Mouse (Mus musculus): ENCODE results near the gene Tmem106a.

DNA sequence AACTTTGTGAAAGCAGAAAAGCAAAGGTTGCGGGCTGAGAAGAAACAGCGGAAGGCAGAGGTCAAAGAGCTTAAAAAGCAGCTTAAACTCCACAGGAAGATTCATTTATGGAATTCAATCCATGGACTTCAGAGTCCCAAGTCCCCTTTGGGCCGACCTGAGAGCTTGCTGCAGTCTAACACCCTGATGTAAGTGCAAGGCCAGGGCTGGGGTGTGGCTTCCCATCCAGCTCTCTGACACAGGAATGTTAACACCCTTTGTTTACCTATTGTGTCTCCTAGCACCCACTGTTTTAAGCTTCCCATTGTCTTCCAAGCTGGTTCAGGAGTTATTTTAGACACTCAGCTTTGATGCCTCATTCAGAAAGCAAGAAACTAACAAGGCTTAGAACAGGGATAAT is 13.6 kb upstream of the Tmem106a start:
- TF ChIP-seq POLR2A (IDR thresholded peaks at IDR 0.05; ENCODE audit: borderline replicate concordance, low read depth, low read length) (no peak), CTCF (IDR thresholded peaks at IDR 0.05; ENCODE audit: low read depth, low read length) (no peak)
